Mouse (Mus musculus) neural tube, embryonic 10.5 days (tissue): ENCODE data around the gene Adora1.

Experiments
- DNase-seq: peaks from one replicate; pipeline ENCODE4 v3.0.0-alpha.2; 2017; ENCODE audit warnings: low spot score; ENCODE audit errors: extremely low spot score

Adora1 gene

DNA sequence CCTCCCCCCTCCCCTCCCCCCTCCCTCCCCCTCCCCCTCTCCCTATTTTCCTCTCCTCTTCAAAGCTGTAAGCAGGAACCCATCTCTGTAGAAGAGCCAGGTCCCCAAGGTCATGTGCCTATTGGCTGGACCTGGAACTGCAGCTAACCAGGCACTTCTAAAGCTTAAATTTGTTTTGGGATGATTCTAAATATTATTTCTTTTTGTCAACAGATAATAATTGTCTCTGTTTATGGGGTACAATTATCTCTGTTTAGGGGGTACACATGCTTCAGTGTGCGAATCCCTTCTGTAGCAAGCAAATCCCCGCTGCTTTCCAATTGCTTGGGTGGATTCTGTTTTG lies 18.6 kb downstream of the Adora1 start:
- no peak for DNase-seq

- DNase-seq: no peak
Observed at GRCm38 (mm10) chr1:134215751-134216628, 19.2 kb downstream of the Adora1 start.

DNA sequence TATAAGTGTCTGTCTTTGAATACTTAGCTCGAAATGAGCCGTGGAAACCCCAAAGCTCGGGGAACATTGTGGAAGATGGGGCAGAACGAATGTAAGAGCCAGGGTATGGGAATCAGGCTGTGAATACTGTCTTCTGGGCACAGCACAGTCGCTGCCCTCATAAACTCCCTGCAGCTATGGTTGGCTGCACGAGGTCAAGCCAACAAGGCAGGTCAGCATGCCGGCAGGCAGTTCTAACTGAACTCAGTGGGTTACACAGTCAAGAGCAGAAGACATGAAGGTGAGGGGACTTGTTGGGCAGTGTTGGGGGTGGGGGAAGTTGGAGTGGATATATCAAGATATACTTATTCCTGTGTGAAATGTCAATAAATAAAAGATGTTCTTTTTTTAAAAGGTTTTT lies 20.2 kb downstream of the Adora1 start:
- DNase-seq: no peak

DNA sequence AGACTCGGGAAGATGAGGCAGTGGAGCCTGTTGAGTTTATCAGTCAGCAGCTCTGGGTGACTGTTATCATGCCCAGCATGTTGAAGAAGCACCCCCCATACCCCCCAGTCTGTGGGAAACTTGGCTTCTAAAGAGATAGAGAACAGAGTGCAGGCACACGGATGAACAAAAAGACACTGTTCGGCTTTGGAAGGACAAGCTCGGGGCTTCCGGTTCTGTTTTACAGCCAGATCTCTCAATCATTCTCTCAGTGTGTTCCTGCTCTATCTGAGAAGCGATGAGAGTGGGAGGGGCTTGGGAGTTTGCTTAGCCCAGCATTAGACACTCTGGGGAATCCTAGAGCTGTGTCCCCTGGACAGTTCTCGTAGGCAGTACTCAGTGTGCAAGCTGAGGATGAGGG lies 21.8 kb downstream of the Adora1 start:
- no peak for DNase-seq

- DNase-seq: no peak
Observed at GRCm38 (mm10) chr1:134212351-134212750, 22.9 kb downstream of the Adora1 start.

GRCm38 (mm10) chr1:134211631-134212030 lies 23.6 kb downstream of the Adora1 start:
- no peak for DNase-seq

DNA sequence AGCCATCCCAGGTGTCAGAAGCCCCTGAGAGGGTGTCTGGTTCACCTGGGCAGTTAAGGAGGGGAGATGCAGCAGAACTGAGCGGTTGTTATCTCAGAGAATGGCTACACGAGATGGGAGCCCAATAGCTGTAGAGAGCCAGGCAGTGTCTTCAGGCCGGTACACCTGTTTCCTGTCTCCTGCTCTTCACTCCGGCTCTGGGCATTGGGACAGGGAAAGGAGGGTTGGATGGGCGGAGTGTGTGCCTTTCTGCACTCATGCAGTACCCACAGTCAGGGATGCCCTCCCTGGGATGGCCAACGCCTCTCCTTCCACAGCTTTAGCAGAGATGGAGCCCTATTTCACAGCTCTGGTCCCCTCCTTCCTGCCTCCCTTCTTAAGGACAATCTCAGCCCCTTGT lies 24.2 kb downstream of the Adora1 start:
- no peak for DNase-seq

DNA sequence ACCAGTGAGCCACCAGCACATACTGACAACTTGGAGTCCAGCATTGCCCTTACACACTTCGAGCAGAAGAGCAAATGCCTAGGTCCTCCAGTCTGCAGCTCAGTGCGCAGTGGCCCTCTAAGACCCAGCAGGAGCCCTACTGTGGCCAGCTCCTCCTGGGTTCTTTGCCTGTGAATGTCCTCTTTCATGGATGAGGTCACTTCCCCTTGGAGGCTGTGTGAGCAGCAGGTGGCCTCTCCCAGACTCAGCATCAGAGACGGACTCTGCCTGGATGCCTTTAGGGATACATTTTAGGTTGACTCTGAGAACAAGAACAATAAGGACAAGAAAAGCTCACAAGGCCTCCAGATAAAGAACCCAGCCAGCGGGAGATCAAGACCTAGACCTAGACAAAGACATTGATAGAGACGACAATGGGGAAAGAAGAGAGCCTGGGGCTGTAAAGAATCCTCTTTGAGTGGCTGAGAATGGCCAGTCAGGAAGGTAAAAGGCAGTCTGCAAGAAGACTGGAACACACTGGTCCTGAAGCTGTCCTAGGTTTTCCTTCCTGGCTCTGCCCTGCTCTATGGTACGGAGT lies 25.0 kb downstream of the Adora1 start:
- no peak for DNase-seq

DNA sequence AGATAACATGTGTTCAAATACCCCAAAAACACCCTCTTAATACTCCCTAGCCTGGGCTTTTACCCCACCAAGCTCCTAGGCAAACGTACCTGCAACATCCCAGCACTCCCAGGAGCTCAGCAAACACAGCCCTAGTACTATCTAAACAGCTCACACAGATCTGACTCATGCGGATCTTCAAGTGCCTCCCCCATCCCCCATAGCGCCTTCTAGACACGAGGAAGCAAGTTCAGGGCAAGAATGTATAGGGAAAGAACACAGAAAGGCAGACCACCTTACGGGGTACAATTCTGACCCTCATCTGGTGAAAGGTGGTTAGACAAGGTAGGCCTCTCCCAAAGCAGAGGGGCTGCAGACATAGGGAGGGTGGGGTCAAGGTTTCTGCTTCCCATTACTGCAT lies 29.1 kb downstream of the Adora1 start:
- DNase-seq: no peak

GRCm38 (mm10) chr1:134205296-134206018 lies 29.8 kb downstream of the Adora1 start:
- DNase-seq: no peak

GRCm38 (mm10) chr1:134204230-134204629 lies 31.0 kb downstream of the Adora1 start:
- no peak for DNase-seq

DNA sequence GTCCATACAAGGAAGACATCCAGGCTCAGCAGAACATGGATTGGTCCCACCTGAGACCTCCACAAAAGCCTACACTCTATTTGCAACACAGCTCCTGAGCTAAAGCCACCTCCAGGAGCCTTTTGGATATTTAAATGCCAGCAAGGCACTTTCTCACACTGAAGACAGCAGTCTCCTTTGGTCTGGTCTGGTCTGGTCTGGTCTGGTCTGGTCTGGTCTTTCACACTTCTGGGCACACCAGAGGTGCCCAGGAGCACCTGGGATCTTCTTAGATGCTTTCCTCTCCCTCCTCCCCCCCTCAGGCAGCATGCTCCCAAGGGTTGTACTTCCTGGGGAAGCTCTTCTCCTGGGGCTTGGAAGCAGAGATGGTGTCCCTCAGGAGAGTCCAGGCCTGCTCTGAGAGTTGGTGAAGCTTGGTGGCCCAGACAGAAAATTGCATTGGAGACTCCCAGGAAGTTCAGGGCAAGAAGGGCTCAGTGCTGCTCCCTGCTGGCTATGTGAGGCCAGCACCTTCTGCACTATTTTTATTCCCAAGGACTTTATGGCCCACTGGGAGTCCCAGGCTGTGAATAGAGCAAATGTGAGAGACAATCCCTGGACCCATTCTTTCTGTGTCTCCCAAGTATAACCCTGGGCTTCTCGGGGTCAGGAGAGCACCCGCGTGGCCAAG lies 33.3 kb downstream of the Adora1 start:
- peak; percentile 44 for DNase-seq

GRCm38 (mm10) chr1:134200998-134201686 lies 34.1 kb downstream of the Adora1 start:
- no peak for DNase-seq

GRCm38 (mm10) chr1:134200481-134200880 lies 34.8 kb downstream of the Adora1 start:
- DNase-seq: no peak

- no peak for DNase-seq
Observed at GRCm38 (mm10) chr1:134198197-134198995, 36.8 kb downstream of the Adora1 start.

GRCm38 (mm10) chr1:134197325-134197982 lies 37.8 kb downstream of the Adora1 start:
- DNase-seq: no peak

- DNase-seq: no peak
Observed at GRCm38 (mm10) chr1:134196386-134196785, 38.8 kb downstream of the Adora1 start.

GRCm38 (mm10) chr1:134195979-134196378 lies 39.3 kb downstream of the Adora1 start:
- DNase-seq: no peak

DNA sequence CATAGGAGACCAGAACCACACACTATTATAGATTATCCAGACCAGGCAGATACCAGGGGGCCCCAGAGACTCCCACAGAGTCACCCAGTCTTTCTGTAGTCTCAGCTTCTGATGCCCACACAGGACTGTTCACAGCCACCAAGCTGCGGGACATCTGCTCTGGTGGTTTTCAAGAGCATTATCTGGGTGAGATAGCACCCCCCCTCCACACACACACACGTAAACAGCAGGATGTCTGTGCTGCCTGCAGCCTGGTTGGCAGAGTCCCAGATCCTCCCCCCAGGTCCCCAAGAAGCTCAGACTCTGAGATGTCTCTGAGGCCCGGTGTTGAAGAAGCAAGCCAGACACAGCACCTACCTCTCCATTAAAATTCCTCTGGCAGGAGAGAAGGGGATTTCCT lies 39.7 kb downstream of the Adora1 start:
- DNase-seq: no peak

DNA sequence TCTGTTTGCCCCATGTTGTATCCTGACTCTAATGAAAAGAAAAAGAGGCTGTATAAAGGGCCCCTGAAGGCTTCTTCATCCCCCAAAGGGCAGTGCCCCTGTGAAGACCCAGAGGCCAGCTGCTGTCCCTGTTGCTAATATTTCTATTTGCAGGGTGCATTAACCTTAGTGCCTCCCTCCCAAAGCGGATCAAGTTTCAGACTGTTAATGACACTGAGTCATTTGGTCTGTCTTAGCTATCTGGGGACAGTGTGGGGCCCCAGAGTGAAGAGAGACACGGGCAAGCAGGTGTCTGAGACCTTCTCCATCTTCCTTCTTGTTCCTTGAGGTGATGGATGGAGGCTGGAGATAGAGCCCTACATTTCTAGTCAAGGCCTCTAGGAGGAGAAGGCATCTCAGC lies 40.1 kb downstream of the Adora1 start:
- DNase-seq: no peak
